Mouse (Mus musculus) liver, embryonic 14.5 days (tissue): ENCODE measurements at regions not wholly inside any gene's neighbourhood (a gene's known extent, or its start where the extent isn't known, plus 50 kb on each side); places are given as distances from the start of the nearest gene placed in this dataset.

Source experiments
- CTCF ChIP-seq: IDR thresholded peaks from 2 replicates; pipeline ENCODE4 v1.5.1; 2016; ENCODE audit warnings: antibody characterized with exemption, low read depth, control low read depth
- EP300 ChIP-seq: IDR thresholded peaks from 2 replicates; pipeline ENCODE4 v1.6.1; 2016; ENCODE audit warnings: antibody characterized with exemption, low read depth

DNA sequence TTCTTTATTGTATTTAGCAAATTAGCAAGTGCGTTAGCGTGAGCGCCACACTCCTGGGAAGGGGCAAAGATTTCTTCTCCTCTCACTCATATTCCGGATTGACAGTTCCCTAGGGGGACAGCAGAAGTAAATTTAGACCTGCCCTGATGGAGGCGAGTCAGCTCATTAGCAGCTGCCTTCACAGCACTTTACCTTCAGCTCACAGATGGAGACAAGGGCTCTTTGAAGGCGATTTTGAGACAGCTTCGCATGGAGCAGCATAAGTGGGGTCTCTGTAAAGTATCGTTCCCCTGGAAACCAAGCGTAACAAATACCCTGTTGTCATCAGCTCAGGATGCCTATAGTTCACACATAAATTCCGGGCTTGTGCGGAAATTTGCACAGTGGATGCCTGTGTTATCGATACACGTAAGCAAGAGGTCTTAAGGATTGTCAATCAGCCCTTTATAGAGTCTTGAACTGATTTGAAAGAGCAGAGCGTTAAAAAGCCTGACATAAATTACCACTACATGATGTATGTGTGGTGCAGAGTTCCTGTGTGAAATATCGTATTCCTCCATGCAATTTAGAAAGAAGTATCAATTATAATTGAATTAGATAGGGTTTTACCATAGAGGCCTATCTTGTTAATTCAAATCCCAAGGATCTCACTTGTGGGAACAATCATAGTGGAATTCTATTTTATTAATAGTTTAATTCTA is 86.6 kb upstream of the Tmprss15 start:
- no peak for TF ChIP-seq CTCF
- TF ChIP-seq EP300, result no peak
